22 mouse cellular contexts compared by ENCODE assay signal in the genomic region with DNA sequence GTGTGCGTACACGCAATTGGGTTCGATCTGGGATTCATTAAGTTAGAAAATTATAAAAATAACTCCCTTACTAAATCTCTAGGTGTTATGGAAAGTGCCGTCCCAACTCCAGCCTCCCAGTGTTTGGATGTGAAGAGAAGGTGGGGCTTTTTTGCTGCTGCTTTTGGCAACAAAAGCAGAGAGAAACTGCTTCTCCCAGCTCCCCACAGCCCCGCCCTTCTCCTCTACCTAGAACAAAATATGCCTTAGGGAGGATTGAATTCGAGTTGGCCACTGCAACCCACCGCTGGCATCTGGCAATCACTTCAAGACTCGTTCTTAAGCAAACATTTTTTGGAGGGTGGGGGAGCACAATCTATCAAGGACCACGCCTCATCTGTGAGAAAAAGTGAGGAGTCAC.
"Had no signal": no experiment of that assay in that cellular context is flagged by ENCODE, and none has a peak within 500 bp of the region (broad histone marks: within the 10 kb centered on the region; RNA-seq: fewer than 3 reads in every experiment).

No protein-coding gene starts in this region.

- H3K4me3 ChIP-seq: liver, embryonic 12.5 days; liver, embryonic 15.5 days; lung, embryonic 15.5 days; megakaryocyte, embryonic 14.5 days; midbrain, embryonic 10.5 days; midbrain, embryonic 13.5 days; myocyte; neural tube, embryonic 13.5 days; stomach, embryonic 15.5 days had no signal

- H3K27me3 ChIP-seq: liver, embryonic 12.5 days; liver, embryonic 15.5 days; lung, embryonic 15.5 days; megakaryocyte, embryonic 14.5 days; midbrain, embryonic 13.5 days; neural tube, embryonic 13.5 days; stomach, embryonic 15.5 days had no signal

- H3K4me2 ChIP-seq: liver, embryonic 12.5 days; liver, embryonic 15.5 days; lung, embryonic 15.5 days; midbrain, embryonic 13.5 days; neural tube, embryonic 13.5 days; stomach, embryonic 15.5 days had no signal

- H3K9me3 ChIP-seq: liver, embryonic 12.5 days; liver, embryonic 15.5 days; lung, embryonic 15.5 days; megakaryocyte, embryonic 14.5 days; midbrain, embryonic 10.5 days; midbrain, embryonic 13.5 days; neural tube, embryonic 13.5 days; stomach, embryonic 15.5 days had no signal

- DNase-seq: left cerebral cortex, postnatal 4 days; liver; lung, adult 18-20 months; lung, postnatal 10 days; lung, postnatal 36 days; retina, postnatal 1 day; right cerebral cortex, postnatal 25 days; spleen, adult 18-20 months; thymus, adult 2 months; thymus, postnatal 14 days; thymus, postnatal 4 days had no signal

- H3K27ac ChIP-seq: liver, embryonic 12.5 days; liver, embryonic 15.5 days; lung, embryonic 15.5 days; midbrain, embryonic 10.5 days; midbrain, embryonic 13.5 days; neural tube, embryonic 13.5 days; stomach, embryonic 15.5 days had no signal

- ATAC-seq: intestine, embryonic 16.5 days; liver, embryonic 12.5 days; midbrain, embryonic 13.5 days; midbrain, embryonic 16.5 days had no signal

- H3K36me3 ChIP-seq: liver, embryonic 12.5 days; liver, embryonic 15.5 days; lung, embryonic 15.5 days; midbrain, embryonic 13.5 days; neural tube, embryonic 13.5 days; stomach, embryonic 15.5 days had no signal

- H3K9ac ChIP-seq: liver, embryonic 12.5 days; liver, embryonic 15.5 days; lung, embryonic 15.5 days; midbrain, embryonic 13.5 days; neural tube, embryonic 13.5 days; stomach, embryonic 15.5 days had no signal

- H3K4me1 ChIP-seq: liver, embryonic 12.5 days; midbrain, embryonic 13.5 days had no signal
